Mouse (Mus musculus): ENCODE data around the gene Ece1. TPM values are rescaled to one million over a fixed set of nuclear protein-coding genes. Genes with fewer than 3 reads are reported as not detected.

Gene Ece1
- total and polyA plus RNA-seq, 2 experiments from 2014 or later, result 16.2 to 32.1 TPM

GRCm38 (mm10) chr4:137913321-137914057 lies 51.5 kb downstream of the Ece1 start:
- Histone ChIP-seq H3K9me3 (ENCODE audit: low read length) (no peaks in the 10 kb centered on the region), H3K27me3 (ENCODE audit: insufficient read depth, low read length) (no peaks in the 10 kb centered on the region), H3K36me3 (ENCODE audit: insufficient read depth) (no peaks in the 10 kb centered on the region), H3K4me1 (ENCODE audit: insufficient read depth) (peaks cover 6% of the 10 kb centered on the region; the same call in 1 of the 2 replicates), H3K4me2 (ENCODE audit: low read depth) (peak overlapping the region; percentile 75), H3K27ac (ENCODE audit: low read depth, low read length) (no peak overlapping the region), H3K4me3 (ENCODE audit: low read depth, low read length) (peak overlapping the region; percentile 56), H3K9ac (peak overlapping the region; percentile 55)
- peak; percentile 81 for DNase-seq
- TF ChIP-seq CTCF (IDR thresholded peaks at IDR 0.05; ENCODE audit: low read depth), result no peak
- peak; percentile 91 for ATAC-seq
- 2% methylated on average over 54 of the region's 54 CpGs for WGBS

GRCm38 (mm10) chr4:137917591-137917990 lies 55.6 kb downstream of the Ece1 start:
- no peaks in the 10 kb centered on the region for H3K9me3 ChIP-seq (ENCODE audit: low read length)
- no peaks in the 10 kb centered on the region; the same call in 1 of the 2 replicates for H3K36me3 ChIP-seq (ENCODE audit: insufficient read depth)
- DNase-seq (no peak), ATAC-seq (no peak)
- no peak overlapping the region for H3K4me2 ChIP-seq (ENCODE audit: low read depth)
- no peak overlapping the region for H3K9ac ChIP-seq
- H3K27me3 ChIP-seq (ENCODE audit: insufficient read depth, low read length), result no peaks in the 10 kb centered on the region
- no peak overlapping the region for H3K4me3 ChIP-seq (ENCODE audit: low read depth, low read length)
- no peak for TF ChIP-seq CTCF (IDR thresholded peaks at IDR 0.05; ENCODE audit: low read depth)
- peaks cover 6% of the 10 kb centered on the region; the same call in 1 of the 2 replicates for H3K4me1 ChIP-seq (ENCODE audit: insufficient read depth)
- H3K27ac ChIP-seq (ENCODE audit: low read depth, low read length), result no peak overlapping the region
- 31% methylated on average over 6 of the region's 6 CpGs for WGBS

- no peak overlapping the region for H3K4me3 ChIP-seq (ENCODE audit: low read depth, low read length)
- WGBS, result 35% methylated on average over 9 of the region's 9 CpGs
- H3K4me1 ChIP-seq (ENCODE audit: insufficient read depth), result 0 out of 2 replicates have a peak, but pooled peaks cover 2% of the 10 kb centered on the region
- no peaks in the 10 kb centered on the region for H3K9me3 ChIP-seq (ENCODE audit: low read length)
- DNase-seq, result no peak
- no peak overlapping the region for H3K27ac ChIP-seq (ENCODE audit: low read depth, low read length)
- H3K27me3 ChIP-seq (ENCODE audit: insufficient read depth, low read length), result no peaks in the 10 kb centered on the region
- H3K9ac ChIP-seq, result no peak overlapping the region
- H3K36me3 ChIP-seq (ENCODE audit: insufficient read depth), result no peaks in the 10 kb centered on the region; the same call in 1 of the 2 replicates
- H3K4me2 ChIP-seq (ENCODE audit: low read depth), result no peak overlapping the region
- no peak for TF ChIP-seq CTCF (IDR thresholded peaks at IDR 0.05; ENCODE audit: low read depth)
- ATAC-seq, result no peak
Measured at GRCm38 (mm10) chr4:137918559-137918958, 56.5 kb downstream of the Ece1 start.

DNA sequence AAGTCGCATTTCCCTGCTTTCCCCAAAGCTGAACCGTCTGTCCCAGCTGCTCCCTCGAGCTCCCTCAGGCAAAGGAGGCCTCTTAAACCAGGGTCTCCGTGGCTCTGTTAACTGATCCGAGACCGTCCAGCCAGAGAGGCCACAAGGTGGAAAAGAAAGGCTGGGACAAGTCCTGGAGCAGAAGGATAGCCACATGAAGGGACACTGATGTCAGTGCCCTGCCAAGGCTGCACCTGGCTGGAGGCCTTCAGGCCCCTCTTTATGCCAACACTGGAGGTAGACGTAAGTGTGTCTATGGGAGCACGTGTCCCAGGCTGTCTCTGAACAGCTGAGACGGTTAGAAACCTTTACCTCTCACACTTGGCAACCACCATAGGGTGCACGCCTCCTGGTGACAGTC lies 57.1 kb downstream of the Ece1 start:
- TF ChIP-seq CTCF (IDR thresholded peaks at IDR 0.05; ENCODE audit: low read depth), result no peak
- H3K36me3 ChIP-seq (ENCODE audit: insufficient read depth), result no peaks in the 10 kb centered on the region; the same call in 1 of the 2 replicates
- ATAC-seq (no peak), DNase-seq (no peak)
- no peaks in the 10 kb centered on the region for H3K9me3 ChIP-seq (ENCODE audit: low read length)
- H3K27me3 ChIP-seq (ENCODE audit: insufficient read depth, low read length), result no peaks in the 10 kb centered on the region
- no peak overlapping the region for H3K27ac ChIP-seq (ENCODE audit: low read depth, low read length)
- no peak overlapping the region for H3K9ac ChIP-seq
- 66% methylated on average over 10 of the region's 10 CpGs for WGBS
- no peak overlapping the region for H3K4me2 ChIP-seq (ENCODE audit: low read depth)
- 0 out of 2 replicates have a peak, but pooled peaks cover 2% of the 10 kb centered on the region for H3K4me1 ChIP-seq (ENCODE audit: insufficient read depth)
- no peak overlapping the region for H3K4me3 ChIP-seq (ENCODE audit: low read depth, low read length)

- WGBS, result 46% methylated on average over 7 of the region's 7 CpGs
- Histone ChIP-seq H3K9me3 (ENCODE audit: low read length) (no peaks in the 10 kb centered on the region), H3K27ac (ENCODE audit: low read depth, low read length) (peak overlapping the region; percentile 45), H3K27me3 (ENCODE audit: insufficient read depth, low read length) (no peaks in the 10 kb centered on the region), H3K4me1 (ENCODE audit: insufficient read depth) (0 out of 2 replicates have a peak, but pooled peaks cover 2% of the 10 kb centered on the region), H3K36me3 (ENCODE audit: insufficient read depth) (no peaks in the 10 kb centered on the region; the same call in 1 of the 2 replicates), H3K9ac (no peak overlapping the region), H3K4me2 (ENCODE audit: low read depth) (no peak overlapping the region), H3K4me3 (ENCODE audit: low read depth, low read length) (no peak overlapping the region)
- no peak for ATAC-seq
- TF ChIP-seq CTCF (IDR thresholded peaks at IDR 0.05; ENCODE audit: low read depth), result no peak
- no peak for DNase-seq
Measured at GRCm38 (mm10) chr4:137920005-137920404, 58.0 kb downstream of the Ece1 start.

- WGBS, result 24% methylated on average over 10 of the region's 10 CpGs
- H3K4me1 ChIP-seq (ENCODE audit: insufficient read depth), result no peaks in the 10 kb centered on the region
- DNase-seq, result no peak
Measured at GRCm38 (mm10) chr4:137920500-137920961, 58.5 kb downstream of the Ece1 start.

GRCm38 (mm10) chr4:137921510-137921909 lies 59.5 kb downstream of the Ece1 start:
- no peak for TF ChIP-seq CTCF (IDR thresholded peaks at IDR 0.05; ENCODE audit: low read depth)
- H3K9ac ChIP-seq, result no peak overlapping the region
- 89% methylated on average over 11 of the region's 11 CpGs for whole genome bisulfite sequencing

More at GRCm38 (mm10) chr4:137920500-137920961, 58.5 kb downstream of the Ece1 start:
- no peak overlapping the region for H3K4me3 ChIP-seq (ENCODE audit: low read depth, low read length)
- no peak overlapping the region for H3K9ac ChIP-seq
- no peaks in the 10 kb centered on the region for H3K9me3 ChIP-seq (ENCODE audit: low read length)
- no peak for ATAC-seq
- H3K36me3 ChIP-seq (ENCODE audit: insufficient read depth), result no peaks in the 10 kb centered on the region; the same call in 1 of the 2 replicates
- H3K27me3 ChIP-seq (ENCODE audit: insufficient read depth, low read length), result no peaks in the 10 kb centered on the region
- peak overlapping the region; percentile 45 for H3K27ac ChIP-seq (ENCODE audit: low read depth, low read length)
- TF ChIP-seq CTCF (IDR thresholded peaks at IDR 0.05; ENCODE audit: low read depth), result no peak
- H3K4me2 ChIP-seq (ENCODE audit: low read depth), result no peak overlapping the region

More at GRCm38 (mm10) chr4:137921510-137921909, 59.5 kb downstream of the Ece1 start:
- no peaks in the 10 kb centered on the region for H3K27me3 ChIP-seq (ENCODE audit: insufficient read depth, low read length)
- H3K9me3 ChIP-seq (ENCODE audit: low read length), result no peaks in the 10 kb centered on the region
- no peaks in the 10 kb centered on the region; the same call in 1 of the 2 replicates for H3K36me3 ChIP-seq (ENCODE audit: insufficient read depth)
- no peak for ATAC-seq
- no peak overlapping the region for H3K27ac ChIP-seq (ENCODE audit: low read depth, low read length)
- H3K4me3 ChIP-seq (ENCODE audit: low read depth, low read length), result no peak overlapping the region
- H3K4me2 ChIP-seq (ENCODE audit: low read depth), result no peak overlapping the region
- H3K4me1 ChIP-seq (ENCODE audit: insufficient read depth), result no peaks in the 10 kb centered on the region
- no peak for DNase-seq

All from forebrain, postnatal 0 days (tissue).